Mouse (Mus musculus): ENCODE results near the gene Plb1. TPM values are rescaled to one million over a fixed set of nuclear protein-coding genes. Genes with fewer than 3 reads are reported as not detected.

Gene Plb1
- polyA plus RNA-seq, 1 experiment: 0.34 TPM

DNA sequence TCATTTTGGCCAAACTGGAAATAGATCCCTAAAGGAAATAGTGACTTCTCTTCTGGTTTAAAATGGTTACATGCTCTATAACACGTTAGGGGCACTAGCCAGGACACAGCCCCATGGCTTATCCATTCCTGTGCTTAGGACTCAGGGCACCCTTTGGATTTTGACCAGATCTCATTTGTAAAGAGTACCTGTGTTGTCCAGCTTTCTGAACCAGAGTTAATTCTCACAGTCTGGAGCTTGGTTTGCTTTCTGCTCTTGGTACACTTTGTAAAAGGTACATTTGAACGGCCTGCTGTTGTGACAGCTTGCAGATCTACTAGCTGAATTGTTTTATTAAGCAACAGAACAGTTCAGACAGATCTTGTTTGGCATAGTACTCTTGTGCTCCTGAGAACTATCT is 25.8 kb upstream of the Plb1 start:
- no peak for DNase-seq (ENCODE audit: low read depth)

DNA sequence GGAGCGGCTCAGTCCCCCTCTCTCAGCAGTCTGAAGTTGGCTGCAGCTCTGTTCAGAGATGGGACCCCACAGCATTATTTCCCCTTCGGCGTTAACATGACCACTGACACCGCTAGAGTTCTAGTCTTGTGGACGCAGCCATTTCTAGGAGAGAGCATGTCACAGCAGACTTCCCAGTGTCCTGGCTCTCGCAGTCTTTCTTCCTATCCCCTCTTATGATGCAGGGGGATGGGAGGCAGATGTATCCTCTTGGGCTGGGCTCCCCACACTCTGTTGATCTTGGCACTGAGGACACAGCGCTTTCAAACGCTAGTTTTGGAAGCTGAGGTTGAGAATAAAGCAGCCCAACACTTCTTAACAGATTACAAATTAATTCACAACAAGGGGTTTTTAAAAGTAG is 24.0 kb upstream of the Plb1 start:
- no peak for TF ChIP-seq CTCF (IDR thresholded peaks at IDR 0.05; ENCODE audit: borderline replicate concordance, extremely low read depth, insufficient read depth, insufficient read length)
- no peak for TF ChIP-seq POLR2A (IDR thresholded peaks at IDR 0.05; ENCODE audit: borderline replicate concordance, extremely low read depth, insufficient read depth, insufficient read length, poor library complexity, severe bottlenecking)

More for the DNA sequence above, 25.8 kb upstream of the Plb1 start:
- TF ChIP-seq POLR2A (IDR thresholded peaks at IDR 0.05; ENCODE audit: borderline replicate concordance, extremely low read depth, insufficient read depth, insufficient read length, poor library complexity, severe bottlenecking) (no peak), CTCF (IDR thresholded peaks at IDR 0.05; ENCODE audit: borderline replicate concordance, extremely low read depth, insufficient read depth, insufficient read length) (no peak)

DNA sequence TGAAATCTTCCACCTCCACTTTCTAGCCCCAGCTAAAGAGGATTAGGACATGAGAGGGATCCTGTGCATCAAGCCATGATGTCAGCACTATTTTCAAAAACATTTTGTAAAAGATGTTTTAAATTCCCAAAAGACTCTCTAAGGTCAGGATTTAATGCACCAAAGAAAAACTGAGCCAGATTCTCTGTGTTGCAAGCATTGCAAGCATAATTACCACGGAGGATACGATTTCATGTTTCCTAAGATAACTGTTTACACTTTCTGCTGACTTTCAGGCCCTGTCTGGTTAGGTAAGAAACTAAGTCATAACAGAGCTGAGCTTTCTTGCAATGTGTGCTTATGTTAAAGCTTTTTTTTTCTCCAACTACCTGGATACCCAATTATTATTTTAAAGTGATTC is 21.5 kb upstream of the Plb1 start:
- TF ChIP-seq CTCF (IDR thresholded peaks at IDR 0.05; ENCODE audit: borderline replicate concordance, extremely low read depth, insufficient read depth, insufficient read length): no peak
- no peak for TF ChIP-seq POLR2A (IDR thresholded peaks at IDR 0.05; ENCODE audit: borderline replicate concordance, extremely low read depth, insufficient read depth, insufficient read length, poor library complexity, severe bottlenecking)
- DNase-seq (ENCODE audit: low read depth): no peak

More for the DNA sequence above, 24.0 kb upstream of the Plb1 start:
- peak; percentile 3 for DNase-seq (ENCODE audit: low read depth)

DNA sequence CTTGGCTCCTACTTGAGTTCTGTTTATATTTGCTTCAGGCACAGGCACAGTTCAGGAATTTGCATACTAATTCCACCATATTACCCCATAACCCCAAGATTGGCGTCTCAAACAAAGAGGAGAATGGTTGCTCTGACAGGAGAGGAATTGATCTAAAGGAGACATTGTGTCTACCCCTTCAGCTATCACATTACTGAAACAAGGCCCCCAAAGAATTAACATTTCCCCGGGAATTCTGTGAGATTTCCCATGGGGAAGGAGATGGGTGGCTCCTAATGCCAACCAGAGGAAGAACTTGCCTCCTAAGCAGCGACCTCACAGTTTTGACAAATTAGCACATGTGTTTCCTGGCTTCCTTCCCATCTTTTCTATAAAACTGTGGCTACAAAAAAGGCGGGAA is 18.8 kb upstream of the Plb1 start:
- no peak for TF ChIP-seq CTCF (IDR thresholded peaks at IDR 0.05; ENCODE audit: borderline replicate concordance, extremely low read depth, insufficient read depth, insufficient read length)

DNA sequence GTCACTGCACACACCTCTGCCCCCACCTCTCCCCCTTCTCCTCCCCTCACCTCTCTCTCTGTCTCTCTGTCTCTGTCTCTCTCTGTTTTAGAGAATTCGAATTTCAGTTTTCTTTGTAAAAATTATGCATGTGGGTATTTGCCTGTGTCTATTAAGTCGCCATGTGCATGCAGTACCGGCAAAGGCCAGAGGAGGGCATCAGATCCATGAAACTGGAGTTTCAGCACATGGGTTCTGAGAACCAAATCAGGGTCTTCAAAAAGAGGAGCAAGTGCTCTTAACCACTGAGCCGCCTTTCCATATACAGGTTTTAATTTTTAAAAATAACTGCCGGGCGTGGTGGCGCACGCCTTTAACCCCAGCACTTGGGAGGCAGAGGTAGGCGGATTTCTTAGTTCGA is 17.0 kb upstream of the Plb1 start:
- peak; percentile 35 for DNase-seq (ENCODE audit: low read depth)
- no peak for TF ChIP-seq POLR2A (IDR thresholded peaks at IDR 0.05; ENCODE audit: borderline replicate concordance, extremely low read depth, insufficient read depth, insufficient read length, poor library complexity, severe bottlenecking)
- peak; percentile 60; the same call in 1 of the 2 replicates for TF ChIP-seq CTCF (IDR thresholded peaks at IDR 0.05; ENCODE audit: borderline replicate concordance, extremely low read depth, insufficient read depth, insufficient read length)

More for the DNA sequence above, 18.8 kb upstream of the Plb1 start:
- peak; percentile 75 for DNase-seq (ENCODE audit: low read depth)

DNA sequence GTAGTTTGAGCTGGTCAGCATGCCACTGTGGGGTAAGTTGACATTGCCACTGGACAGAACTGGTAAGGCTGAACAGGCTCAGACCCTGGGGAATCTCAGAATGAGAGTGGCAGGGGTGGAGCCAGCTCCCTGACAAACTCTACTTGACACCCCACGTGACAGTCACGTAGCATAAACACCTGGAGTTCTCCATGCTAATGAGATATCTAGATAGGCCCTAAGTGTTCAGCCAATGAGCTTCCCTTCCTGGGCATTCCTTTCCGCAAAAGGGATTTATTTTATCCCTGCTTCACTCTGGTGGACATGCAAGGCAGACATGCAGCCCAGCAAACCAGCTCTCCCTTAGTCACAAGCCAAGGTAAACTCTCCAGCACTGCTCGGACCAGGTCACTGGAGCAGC is 16.0 kb upstream of the Plb1 start:
- DNase-seq (ENCODE audit: low read depth): no peak
- no peak for TF ChIP-seq CTCF (IDR thresholded peaks at IDR 0.05; ENCODE audit: borderline replicate concordance, extremely low read depth, insufficient read depth, insufficient read length)
- no peak for TF ChIP-seq POLR2A (IDR thresholded peaks at IDR 0.05; ENCODE audit: borderline replicate concordance, extremely low read depth, insufficient read depth, insufficient read length, poor library complexity, severe bottlenecking)

DNA sequence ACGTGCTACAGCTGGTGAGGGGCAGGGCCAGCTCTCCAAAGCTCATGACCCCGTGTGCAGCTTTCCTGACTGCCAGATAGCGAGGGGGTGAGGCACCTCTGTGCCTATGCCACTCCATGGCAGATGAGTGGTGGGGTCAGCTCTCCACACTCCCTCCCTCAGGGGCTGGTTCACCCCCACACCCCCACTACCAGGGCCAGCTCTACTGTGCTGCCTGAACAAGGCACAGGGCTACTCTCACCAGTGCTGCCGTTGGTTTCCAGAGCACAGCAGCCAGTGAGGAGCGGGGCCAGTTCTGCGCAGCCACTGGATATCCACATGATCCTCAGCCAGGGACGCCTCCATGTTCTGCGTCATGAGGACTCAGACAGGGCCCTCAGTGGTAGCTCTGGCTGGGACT is 15.0 kb upstream of the Plb1 start:
- no peak for TF ChIP-seq POLR2A (IDR thresholded peaks at IDR 0.05; ENCODE audit: borderline replicate concordance, extremely low read depth, insufficient read depth, insufficient read length, poor library complexity, severe bottlenecking)
- TF ChIP-seq CTCF (IDR thresholded peaks at IDR 0.05; ENCODE audit: borderline replicate concordance, extremely low read depth, insufficient read depth, insufficient read length): no peak
- DNase-seq (ENCODE audit: low read depth): no peak

DNA sequence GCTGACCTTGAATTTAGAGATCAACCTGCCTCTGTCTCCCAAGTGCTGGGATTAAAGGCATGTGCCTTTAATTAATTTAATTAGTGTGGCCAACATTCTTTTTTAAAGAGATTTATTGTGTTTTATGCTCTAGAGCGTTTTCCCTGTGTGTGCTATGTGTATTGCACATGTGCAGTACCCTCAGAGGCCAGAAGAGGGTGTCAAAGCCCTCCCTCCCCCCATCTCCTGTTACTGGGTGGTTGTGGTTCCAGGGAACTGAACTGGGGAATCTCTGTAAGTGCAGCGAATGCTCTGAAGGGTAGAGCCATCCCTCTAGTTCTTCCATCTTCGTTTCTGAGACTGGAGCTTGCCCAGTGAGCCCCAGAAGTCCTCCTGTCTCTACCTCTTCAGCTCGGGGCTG is 2.1 kb upstream of the Plb1 start:
- DNase-seq (ENCODE audit: low read depth): peak; percentile 18
- TF ChIP-seq POLR2A (IDR thresholded peaks at IDR 0.05; ENCODE audit: borderline replicate concordance, extremely low read depth, insufficient read depth, insufficient read length, poor library complexity, severe bottlenecking): no peak
- peak; percentile 56; the same call in 1 of the 2 replicates for TF ChIP-seq CTCF (IDR thresholded peaks at IDR 0.05; ENCODE audit: borderline replicate concordance, extremely low read depth, insufficient read depth, insufficient read length)

DNA sequence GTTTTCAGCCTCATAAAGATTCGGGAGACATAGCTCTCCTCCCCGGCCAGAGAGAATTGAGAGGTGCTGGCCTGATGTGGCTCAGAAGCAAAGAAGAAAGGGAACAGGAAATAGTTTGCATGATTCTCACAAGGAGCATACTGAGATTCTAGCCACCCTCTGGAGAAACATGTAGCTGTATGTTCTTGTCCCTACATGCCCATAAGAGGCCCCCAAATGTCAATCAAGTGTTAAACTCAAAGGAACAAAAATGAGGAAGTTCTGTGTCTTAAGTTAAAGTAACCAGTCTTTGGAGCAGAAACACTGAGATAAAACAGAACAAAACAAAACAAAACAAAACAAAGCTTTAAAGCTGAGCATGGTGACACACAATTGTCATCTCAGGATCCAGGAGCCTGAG is 6.8 kb downstream of the Plb1 start:
- DNase-seq (ENCODE audit: low read depth): no peak
- TF ChIP-seq CTCF (IDR thresholded peaks at IDR 0.05; ENCODE audit: borderline replicate concordance, extremely low read depth, insufficient read depth, insufficient read length) (no peak), POLR2A (IDR thresholded peaks at IDR 0.05; ENCODE audit: borderline replicate concordance, extremely low read depth, insufficient read depth, insufficient read length, poor library complexity, severe bottlenecking) (no peak)

DNA sequence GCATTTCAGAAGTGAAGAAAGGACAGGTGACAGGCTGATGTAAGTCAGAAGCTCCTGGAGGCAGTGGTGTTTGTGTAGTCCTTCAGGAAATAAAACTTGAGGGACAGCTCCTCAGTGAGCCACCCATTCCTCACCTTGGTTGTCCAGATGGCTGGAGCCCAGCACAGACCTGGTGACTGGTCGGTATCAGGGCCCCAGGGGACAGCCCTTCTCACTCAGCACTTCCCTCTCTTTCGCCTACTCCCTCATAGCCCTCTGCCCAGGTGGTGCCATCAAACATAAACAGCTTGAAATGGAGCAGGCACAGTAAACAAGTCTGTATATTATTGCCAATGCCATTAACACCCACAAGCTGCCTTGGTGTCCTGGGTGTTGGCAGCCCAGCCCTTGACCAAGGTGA is 8.2 kb downstream of the Plb1 start:
- no peak for DNase-seq (ENCODE audit: low read depth)
- TF ChIP-seq POLR2A (IDR thresholded peaks at IDR 0.05; ENCODE audit: borderline replicate concordance, extremely low read depth, insufficient read depth, insufficient read length, poor library complexity, severe bottlenecking): no peak
- no peak for TF ChIP-seq CTCF (IDR thresholded peaks at IDR 0.05; ENCODE audit: borderline replicate concordance, extremely low read depth, insufficient read depth, insufficient read length)

DNA sequence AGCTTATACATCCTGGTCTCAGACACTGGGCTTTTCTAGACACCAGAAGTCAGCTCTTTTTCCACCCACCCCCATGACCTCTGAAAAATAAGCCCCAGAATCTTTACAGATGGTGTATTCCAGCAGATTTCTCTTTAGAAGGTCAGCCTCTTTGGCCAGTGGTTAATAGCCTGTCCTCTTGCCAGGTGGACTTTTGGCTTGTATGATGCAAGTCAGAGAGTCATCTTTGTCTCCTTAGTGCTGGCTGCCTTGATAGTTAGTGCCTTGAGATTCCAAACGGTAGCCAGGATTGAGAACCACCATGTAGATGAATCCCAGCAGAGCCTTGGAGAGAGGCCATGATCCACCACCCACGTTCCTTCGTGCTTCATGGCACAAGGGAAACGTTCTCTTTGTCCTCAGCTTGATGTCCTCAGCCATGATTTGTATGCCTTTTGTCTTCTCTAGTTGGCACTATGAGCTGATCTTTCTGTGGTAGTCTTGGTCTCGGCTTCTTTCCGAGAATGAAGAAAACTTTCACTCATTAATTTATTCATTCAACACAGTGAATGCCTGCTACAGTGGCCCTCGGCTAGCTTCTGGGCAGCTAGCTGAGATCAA is 10.9 kb downstream of the Plb1 start:
- no peak for TF ChIP-seq POLR2A (IDR thresholded peaks at IDR 0.05; ENCODE audit: borderline replicate concordance, extremely low read depth, insufficient read depth, insufficient read length, poor library complexity, severe bottlenecking)
- DNase-seq (ENCODE audit: low read depth): peak; percentile 11

DNA sequence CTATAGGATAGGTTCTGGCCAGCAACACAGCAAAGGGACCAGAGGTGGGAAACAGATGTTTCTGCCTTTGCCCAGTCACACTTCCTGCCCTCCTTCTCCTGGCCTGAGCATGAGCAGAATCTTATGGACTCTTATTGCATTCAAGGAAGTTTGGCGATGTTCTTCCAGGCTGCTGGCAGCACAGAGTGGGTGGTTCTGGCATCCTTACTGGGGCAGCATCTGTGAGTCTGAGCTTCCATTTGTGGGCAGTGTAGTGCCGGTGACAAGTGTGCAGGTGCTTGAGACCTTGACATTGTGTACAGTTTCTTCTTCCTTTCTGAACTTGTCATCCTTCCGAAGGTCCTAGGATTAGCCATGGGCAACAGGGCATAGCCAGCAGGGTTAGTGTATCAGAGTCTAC is 12.9 kb downstream of the Plb1 start:
- no peak for TF ChIP-seq POLR2A (IDR thresholded peaks at IDR 0.05; ENCODE audit: borderline replicate concordance, extremely low read depth, insufficient read depth, insufficient read length, poor library complexity, severe bottlenecking)
- no peak for TF ChIP-seq CTCF (IDR thresholded peaks at IDR 0.05; ENCODE audit: borderline replicate concordance, extremely low read depth, insufficient read depth, insufficient read length)
- no peak for DNase-seq (ENCODE audit: low read depth)

All from brain, embryonic 14.5 days (tissue).